24 mouse cellular contexts compared by ENCODE assay signal in genomic region chr16:21887601-21888000, GRCm38 (mm10). TPM values are rescaled to one million over a fixed set of nuclear protein-coding genes. Genes with fewer than 3 reads are reported as not detected.
A peak's percentile ranks its signal among the peaks of the same experiment; 100 is the strongest.
DNase-seq lines count a peak whose midpoint lies in the region; ATAC-seq lines count a peak whose summit lies in the region.
"Had no signal": no experiment of that assay in that cellular context is flagged by ENCODE, and none has a peak within 500 bp of the region (broad histone marks: within the 10 kb centered on the region; RNA-seq: fewer than 3 reads in every experiment).

No protein-coding gene starts in this region.

- no peaks in the 10 kb centered on the region for H3K9me3 ChIP-seq in hindbrain, embryonic 16.5 days (ENCODE audit: control insufficient read depth, low read length)
- no peaks in the 10 kb centered on the region for H3K9me3 ChIP-seq in hindbrain, embryonic 11.5 days (ENCODE audit: control insufficient read depth, low read length)
- no peaks in the 10 kb centered on the region for H3K9me3 ChIP-seq in midbrain, embryonic 11.5 days (ENCODE audit: control insufficient read depth, low read length)
- no peaks in the 10 kb centered on the region for H3K9me3 ChIP-seq in midbrain, embryonic 15.5 days
- H3K9me3 ChIP-seq: embryonic facial prominence, embryonic 10.5 days; embryonic facial prominence, embryonic 12.5 days; forebrain, embryonic 13.5 days; forebrain, embryonic 15.5 days; G1E had no signal

- H3K4me3 ChIP-seq in hindbrain, embryonic 16.5 days (ENCODE audit: low read length), result no peak overlapping the region
- H3K4me3 ChIP-seq in hindbrain, embryonic 11.5 days (ENCODE audit: low read depth, low read length), result no peak overlapping the region
- H3K4me3 ChIP-seq in midbrain, embryonic 11.5 days (ENCODE audit: low read depth, low read length), result no peak overlapping the region
- H3K4me3 ChIP-seq in midbrain, embryonic 15.5 days, result no peak overlapping the region
- H3K4me3 ChIP-seq: embryonic facial prominence, embryonic 10.5 days; embryonic facial prominence, embryonic 12.5 days; forebrain, embryonic 13.5 days; forebrain, embryonic 15.5 days had no signal

- WGBS in hindbrain, embryonic 16.5 days, result 86% methylated on average over 2 of the region's 2 CpGs
- WGBS in hindbrain, embryonic 11.5 days, result 96% methylated on average over 2 of the region's 2 CpGs
- WGBS in midbrain, embryonic 11.5 days, result 86% methylated on average over 2 of the region's 2 CpGs
- 90% methylated on average over 2 of the region's 2 CpGs for WGBS in midbrain, embryonic 15.5 days

- ATAC-seq in hindbrain, embryonic 16.5 days, result 0 out of 2 replicates have a peak, but pooled peaks have one; percentile 34
- no peak for ATAC-seq in hindbrain, embryonic 11.5 days (ENCODE audit: low FRiP score)
- no peak for ATAC-seq in midbrain, embryonic 11.5 days (ENCODE audit: low FRiP score)
- ATAC-seq in midbrain, embryonic 15.5 days (replicated peaks), result no peak
- ATAC-seq: activated CD4-positive, CD25-positive, alpha-beta regulatory T cell, adult 4 months; CD4-positive, CD25-positive, alpha-beta regulatory T cell, adult 4 months; forebrain, embryonic 13.5 days; forebrain, embryonic 15.5 days; Patski had no signal

- H3K4me2 ChIP-seq in hindbrain, embryonic 16.5 days (ENCODE audit: low read length), result no peak overlapping the region
- no peak overlapping the region for H3K4me2 ChIP-seq in hindbrain, embryonic 11.5 days (replicated peaks; ENCODE audit: low read depth, low read length)
- no peak overlapping the region for H3K4me2 ChIP-seq in midbrain, embryonic 11.5 days
- no peak overlapping the region for H3K4me2 ChIP-seq in midbrain, embryonic 15.5 days
- H3K4me2 ChIP-seq: embryonic facial prominence, embryonic 12.5 days; forebrain, embryonic 13.5 days; forebrain, embryonic 15.5 days had no signal

- no peaks in the 10 kb centered on the region for H3K27me3 ChIP-seq in hindbrain, embryonic 16.5 days (replicated peaks; ENCODE audit: control insufficient read depth, insufficient read depth, low read length)
- no peaks in the 10 kb centered on the region for H3K27me3 ChIP-seq in hindbrain, embryonic 11.5 days (ENCODE audit: control insufficient read depth, insufficient read depth, low read length)
- no peaks in the 10 kb centered on the region for H3K27me3 ChIP-seq in midbrain, embryonic 11.5 days (ENCODE audit: control insufficient read depth, insufficient read depth, low read length)
- no peaks in the 10 kb centered on the region for H3K27me3 ChIP-seq in midbrain, embryonic 15.5 days (replicated peaks)
- H3K27me3 ChIP-seq: CH12.LX; embryonic facial prominence, embryonic 12.5 days; forebrain, embryonic 13.5 days; forebrain, embryonic 15.5 days; Patski had no signal

- peak; percentile 48 for DNase-seq in heart, adult 11 months
- no peak for DNase-seq in heart, adult 8-10 months (ENCODE audit: low spot score)
- DNase-seq in hindbrain, embryonic 11.5 days (ENCODE audit: low spot score), result no peak
- DNase-seq in midbrain, embryonic 11.5 days (ENCODE audit: low spot score, missing footprints), result peak; percentile 53
- DNase-seq: adrenal gland, adult 8-10 months; adrenal gland, postnatal 14 days; adrenal gland, postnatal 36 days; B cell, adult 2 months; cerebellum, adult 11-12 months; cerebellum, adult 2 months; cerebellum, adult 9-10 months; cerebellum, postnatal 10 days; cerebellum, postnatal 25 days had no signal

- no peaks in the 10 kb centered on the region for H3K4me1 ChIP-seq in hindbrain, embryonic 16.5 days (ENCODE audit: control insufficient read depth, insufficient read depth, low read depth, low read length)
- H3K4me1 ChIP-seq in hindbrain, embryonic 11.5 days (replicated peaks; ENCODE audit: control insufficient read depth, insufficient read depth, low read length), result no peaks in the 10 kb centered on the region
- H3K4me1 ChIP-seq in midbrain, embryonic 11.5 days (ENCODE audit: control insufficient read depth, insufficient read depth, low read length), result no peaks in the 10 kb centered on the region
- no peaks in the 10 kb centered on the region for H3K4me1 ChIP-seq in midbrain, embryonic 15.5 days
- H3K4me1 ChIP-seq: embryonic facial prominence, embryonic 12.5 days had no signal

- no peak overlapping the region for H3K9ac ChIP-seq in hindbrain, embryonic 16.5 days (ENCODE audit: low read depth, low read length)
- H3K9ac ChIP-seq in hindbrain, embryonic 11.5 days (ENCODE audit: low read depth, low read length), result no peak overlapping the region
- H3K9ac ChIP-seq in midbrain, embryonic 11.5 days (ENCODE audit: low read length), result no peak overlapping the region
- H3K9ac ChIP-seq in midbrain, embryonic 15.5 days, result no peak overlapping the region
- H3K9ac ChIP-seq: embryonic facial prominence, embryonic 12.5 days; forebrain, embryonic 13.5 days; forebrain, embryonic 15.5 days had no signal

- H3K27ac ChIP-seq in hindbrain, embryonic 16.5 days (ENCODE audit: low read depth, low read length), result no peak overlapping the region
- H3K27ac ChIP-seq in hindbrain, embryonic 11.5 days (ENCODE audit: low read depth, low read length), result no peak overlapping the region
- no peak overlapping the region for H3K27ac ChIP-seq in midbrain, embryonic 11.5 days (ENCODE audit: low read depth, low read length)
- H3K27ac ChIP-seq in midbrain, embryonic 15.5 days, result no peak overlapping the region
- H3K27ac ChIP-seq: embryonic facial prominence, embryonic 10.5 days; embryonic facial prominence, embryonic 12.5 days; forebrain, embryonic 13.5 days; forebrain, embryonic 15.5 days had no signal

- peaks cover 3% of the 10 kb centered on the region for H3K36me3 ChIP-seq in hindbrain, embryonic 16.5 days (ENCODE audit: control insufficient read depth, insufficient read depth, low read length)
- no peaks in the 10 kb centered on the region for H3K36me3 ChIP-seq in hindbrain, embryonic 11.5 days (ENCODE audit: control insufficient read depth, insufficient read depth, low read length)
- H3K36me3 ChIP-seq in midbrain, embryonic 11.5 days (ENCODE audit: control insufficient read depth, insufficient read depth, low read length), result no peaks in the 10 kb centered on the region; the same call in 1 of the 2 replicates
- peaks cover 8% of the 10 kb centered on the region; the same call in 1 of the 2 replicates for H3K36me3 ChIP-seq in midbrain, embryonic 15.5 days (replicated peaks)
- H3K36me3 ChIP-seq: G1E had no signal

RNA-seq across cellular contexts. Expression of gene Tmem41a, which starts 59.8 kb away (rescaled TPM):
- 10 to 100 TPM; 11.1 to 17.8 (median 14.1) TPM for total RNA-seq in heart, adult 8-10 months (2022)
- 51.5 and 53.6 TPM in 2 replicates for polyA plus RNA-seq in hindbrain, embryonic 16.5 days (2015; fragmentation: Nextera tagmentation; extraction: Ambion mirVana)
- polyA plus RNA-seq in hindbrain, embryonic 11.5 days (2014; fragmentation: Nextera tagmentation; extraction: Ambion mirVana), result 42.5 and 45.4 TPM in 2 replicates
- 31.4 and 32.7 TPM in 2 replicates for polyA plus RNA-seq in midbrain, embryonic 11.5 days (2014; fragmentation: Nextera tagmentation; extraction: Ambion mirVana)
- 40.2 and 40.5 TPM in 2 replicates for polyA plus RNA-seq in midbrain, embryonic 15.5 days (2015; fragmentation: Nextera tagmentation; extraction: Ambion mirVana)

Comparison
In these comparisons a context has a peak if more than half of its experiments do, and no peak if none do; other contexts are left out.
1. DNase-seq: peak in heart, adult 11 months (single experiment) and midbrain, embryonic 11.5 days (single experiment); none in heart, adult 8-10 months (single experiment) and hindbrain, embryonic 11.5 days (single experiment).